Mouse (Mus musculus) midbrain, embryonic 11.5 days (tissue): ENCODE results near the gene Nudcd3. TPM values are rescaled to one million over a fixed set of nuclear protein-coding genes. Genes with fewer than 3 reads are reported as not detected.
A peak's percentile ranks its signal among the peaks of the same experiment; 100 is the strongest.

ENCODE experiments used
- ATAC-seq: fragments of 200-750 bp; cut with Nextera tagmentation; 2 replicates; pipeline ENCODE4 v1.8.0; 2017; ENCODE audit warnings: moderate TSS enrichment, moderate library complexity; ENCODE audit not compliant: low FRiP score
- DNase-seq: peaks from one replicate; pipeline ENCODE4 v3.0.0; 2015; ENCODE audit warnings: low spot score; ENCODE audit errors: missing footprints
- H3K27ac ChIP-seq: fragments of 300-500 bp; sonication (generic); 2 replicates; pipeline ENCODE4 v1.5.1; 2014; ENCODE audit warnings: low read depth, low read length
- H3K27me3 ChIP-seq: fragments of 300-500 bp; sonication (generic); 2 replicates; pipeline ENCODE4 v1.6.1; 2014; ENCODE audit warnings: mild to moderate bottlenecking, low read length, moderate library complexity, mixed read lengths; ENCODE audit not compliant: control insufficient read depth, insufficient read depth
- H3K36me3 ChIP-seq: fragments of 300-500 bp; sonication (generic); 2 replicates; pipeline ENCODE4 v1.6.1; 2014; ENCODE audit warnings: mild to moderate bottlenecking, low read length, moderate library complexity, mixed read lengths; ENCODE audit not compliant: control insufficient read depth, insufficient read depth
- H3K4me1 ChIP-seq: fragments of 300-500 bp; sonication (generic); 2 replicates; pipeline ENCODE4 v1.6.1; 2014; ENCODE audit warnings: low read length; ENCODE audit not compliant: control insufficient read depth, insufficient read depth
- H3K4me2 ChIP-seq: fragments of 300-500 bp; sonication (generic); 2 replicates; pipeline ENCODE4 v1.6.1; 2014; ENCODE audit warnings: mild to moderate bottlenecking, moderate library complexity
- H3K4me3 ChIP-seq: fragments of 300-500 bp; sonication (generic); 2 replicates; pipeline ENCODE4 v1.5.1; 2014; ENCODE audit warnings: low read depth, low read length
- H3K9ac ChIP-seq: fragments of 300-500 bp; sonication (generic); 2 replicates; pipeline ENCODE4 v1.6.1; 2014; ENCODE audit warnings: low read length
- H3K9me3 ChIP-seq: fragments of 300-500 bp; sonication (generic); 2 replicates; pipeline ENCODE4 v1.6.1; 2016; ENCODE audit warnings: low read length; ENCODE audit not compliant: control insufficient read depth
- WGBS: fragments of 180-500 bp; shearing (Covaris S2); extraction: QIAGEN DNeasy Blood & Tissue Kit; methylation state at CpG from one replicate; pipeline ENCODE4 v1.1.7; 2014; 5-methylcytosine and 5-hydroxymethylcytosine counted together
- polyA plus RNA-seq: library from polyadenylated mRNA; unstranded; fragments of >200 nt; fragmentation: Nextera tagmentation; extraction: Ambion mirVana; gene quantifications from 2 replicates; pipeline ENCODE4 v1.2.1, GENCODE M21; 2014

Gene Nudcd3
- polyA plus RNA-seq, 1 experiment from 2014 or later: 46.8 TPM

DNA sequence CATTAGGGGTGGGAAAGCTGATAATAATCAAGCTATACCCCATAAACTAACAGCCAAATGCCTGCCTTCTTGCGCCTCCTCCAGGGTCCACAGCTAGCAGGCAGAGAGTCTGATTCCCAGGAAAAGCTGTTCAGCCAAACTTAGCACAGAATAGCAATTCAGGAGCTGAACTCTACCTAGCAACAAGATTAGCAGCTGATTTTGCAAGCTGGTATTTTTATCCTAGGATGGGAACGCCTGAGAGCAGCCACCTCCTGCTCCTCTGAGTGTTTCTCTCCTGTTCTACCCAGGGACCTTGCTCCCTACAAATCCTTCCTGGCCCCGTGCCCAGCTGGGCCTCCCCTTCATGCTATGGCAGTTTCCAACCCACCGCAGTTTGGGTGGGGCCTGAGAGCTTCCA lies 113.2 kb downstream of the Nudcd3 start:
- H3K4me3 ChIP-seq: no peak overlapping the region
- H3K4me2 ChIP-seq: no peak overlapping the region
- DNase-seq: no peak
- H3K36me3 ChIP-seq: no peaks in the 10 kb centered on the region
- no peaks in the 10 kb centered on the region for H3K4me1 ChIP-seq
- no peak overlapping the region for H3K27ac ChIP-seq
- no peak for ATAC-seq
- H3K27me3 ChIP-seq: no peaks in the 10 kb centered on the region
- no peak overlapping the region for H3K9ac ChIP-seq
- no peaks in the 10 kb centered on the region for H3K9me3 ChIP-seq
- WGBS: 72% methylated on average over 4 of the region's 4 CpGs

DNA sequence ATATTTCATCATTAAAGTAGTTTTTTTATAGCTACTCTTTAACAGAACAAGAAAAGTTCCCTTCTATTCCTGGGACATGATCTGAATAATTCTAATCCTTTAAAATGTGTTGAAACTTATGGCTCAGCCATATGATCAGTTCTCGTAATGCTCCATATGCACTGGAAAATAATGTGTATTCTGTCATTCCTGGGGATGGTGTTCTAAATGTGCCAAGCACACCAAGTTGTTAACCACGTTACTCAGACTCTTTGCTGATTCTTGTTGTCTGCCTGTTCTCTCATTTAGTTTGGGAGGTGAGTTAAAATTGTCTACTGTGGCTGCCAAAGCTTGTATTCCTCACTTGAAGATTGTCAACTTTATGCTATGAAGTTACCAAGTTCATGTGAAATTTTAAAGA lies 121.5 kb downstream of the Nudcd3 start:
- H3K9ac ChIP-seq: no peak overlapping the region
- no peaks in the 10 kb centered on the region for H3K9me3 ChIP-seq
- no peaks in the 10 kb centered on the region for H3K27me3 ChIP-seq
- no peak overlapping the region for H3K4me2 ChIP-seq
- no peaks in the 10 kb centered on the region for H3K4me1 ChIP-seq
- WGBS: 87% methylated on average over 2 of the region's 2 CpGs
- ATAC-seq: no peak
- no peak for DNase-seq
- no peak overlapping the region for H3K27ac ChIP-seq
- H3K36me3 ChIP-seq: no peaks in the 10 kb centered on the region
- no peak overlapping the region for H3K4me3 ChIP-seq

DNA sequence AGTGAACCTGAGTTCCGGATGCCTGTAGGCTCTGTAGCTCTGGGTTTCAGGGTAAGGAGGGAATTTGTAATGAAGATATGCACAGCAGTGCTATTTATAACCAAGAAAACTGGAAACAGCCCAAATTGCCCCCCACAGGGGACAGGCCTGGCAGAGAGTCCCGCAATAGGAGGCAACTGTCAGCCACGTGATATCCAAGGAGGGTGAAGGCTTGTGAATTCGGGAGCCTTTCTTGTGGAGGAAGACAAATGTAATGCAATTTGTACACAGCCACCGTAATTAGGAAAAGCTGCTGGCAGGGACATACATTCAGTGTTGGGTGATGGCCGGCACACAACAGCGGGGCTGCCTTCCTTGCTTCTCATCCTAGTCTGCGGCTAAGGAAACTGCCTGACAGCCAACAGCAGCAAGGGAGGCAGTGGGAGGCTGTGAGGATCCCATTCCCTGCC lies 124.6 kb downstream of the Nudcd3 start:
- H3K9me3 ChIP-seq: no peaks in the 10 kb centered on the region
- no peak overlapping the region for H3K4me2 ChIP-seq
- no peaks in the 10 kb centered on the region for H3K27me3 ChIP-seq
- 74% methylated on average over 8 of the region's 8 CpGs for WGBS
- no peaks in the 10 kb centered on the region for H3K4me1 ChIP-seq
- ATAC-seq (no peak), DNase-seq (no peak)
- H3K4me3 ChIP-seq: no peak overlapping the region
- H3K9ac ChIP-seq: no peak overlapping the region
- no peak overlapping the region for H3K27ac ChIP-seq
- H3K36me3 ChIP-seq: no peaks in the 10 kb centered on the region

DNA sequence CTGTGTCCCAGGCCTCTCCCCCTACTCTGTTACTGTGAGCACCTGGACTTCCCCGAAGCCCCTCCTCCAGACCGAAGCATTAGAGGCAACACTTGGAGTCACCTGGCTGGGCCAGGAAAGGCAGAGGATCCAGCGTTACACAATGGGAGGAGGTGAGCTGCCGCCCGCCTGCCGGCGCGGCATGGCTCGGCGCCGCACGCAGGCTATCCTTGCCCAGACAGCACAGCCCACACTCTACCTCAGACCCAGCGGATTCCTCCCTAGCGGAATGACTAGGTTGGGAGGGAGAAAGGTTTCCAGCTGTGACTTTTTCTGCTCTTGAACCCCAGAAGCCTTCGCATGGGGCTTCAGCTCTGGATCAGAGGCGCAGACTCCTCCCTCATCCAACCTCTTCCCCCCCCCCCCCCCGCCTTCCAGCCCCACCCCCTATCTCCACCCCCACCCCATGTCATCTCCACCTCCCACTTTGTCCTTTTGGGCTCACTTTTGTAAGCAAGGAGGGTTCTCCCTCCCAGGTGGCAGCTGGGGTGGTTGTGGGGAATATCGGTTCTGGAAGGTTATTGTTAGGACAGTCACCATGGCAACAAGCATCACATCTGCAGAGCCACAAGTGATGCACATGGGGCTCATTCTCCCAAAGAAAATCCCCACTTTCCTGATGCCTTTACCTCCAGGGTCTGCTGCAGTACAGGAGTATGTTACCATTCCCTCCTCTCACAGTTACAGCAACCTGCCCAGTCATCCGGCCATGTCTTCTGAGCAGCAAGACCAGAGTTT lies 131.8 kb downstream of the Nudcd3 start:
- WGBS: 8% methylated on average over 18 of the region's 19 CpGs
- H3K4me3 ChIP-seq: no peak overlapping the region
- DNase-seq (peak; percentile 82), ATAC-seq (peak; percentile 27; the same call in 1 of the 2 replicates)
- no peaks in the 10 kb centered on the region for H3K36me3 ChIP-seq
- peaks cover 54% of the 10 kb centered on the region for H3K27me3 ChIP-seq
- peak overlapping the region; percentile 20; the same call in 1 of the 2 replicates for H3K9ac ChIP-seq
- no peak overlapping the region for H3K27ac ChIP-seq
- H3K9me3 ChIP-seq: no peaks in the 10 kb centered on the region
- peaks cover 18% of the 10 kb centered on the region for H3K4me1 ChIP-seq
- H3K4me2 ChIP-seq: peak overlapping the region; percentile 27

DNA sequence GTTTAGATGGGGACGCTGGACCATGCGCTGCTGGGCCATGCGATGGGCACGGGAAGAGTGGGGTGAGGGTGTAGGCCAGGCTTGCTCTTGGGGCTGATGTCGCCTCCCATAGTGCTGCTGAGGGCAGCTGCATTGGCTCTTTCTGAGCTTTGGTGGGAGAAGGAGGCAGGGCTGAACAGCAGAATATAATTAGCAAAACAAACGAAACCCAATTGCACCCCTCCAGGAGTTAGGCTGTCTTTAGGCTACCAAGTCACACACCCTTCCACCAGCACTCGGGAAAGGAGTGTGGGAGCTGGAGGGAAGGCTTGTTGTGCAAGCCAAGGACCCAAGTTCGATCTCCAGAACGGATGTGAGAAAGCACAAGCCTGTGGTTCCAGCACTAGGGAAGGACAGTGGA lies 133.1 kb downstream of the Nudcd3 start:
- no peak overlapping the region for H3K27ac ChIP-seq
- DNase-seq: no peak
- H3K4me1 ChIP-seq: peaks cover 18% of the 10 kb centered on the region
- no peaks in the 10 kb centered on the region for H3K36me3 ChIP-seq
- ATAC-seq: no peak
- no peak overlapping the region for H3K4me3 ChIP-seq
- 31% methylated on average over 9 of the region's 9 CpGs for WGBS
- no peak overlapping the region for H3K9ac ChIP-seq
- no peaks in the 10 kb centered on the region for H3K9me3 ChIP-seq
- no peak overlapping the region for H3K4me2 ChIP-seq
- peaks cover 59% of the 10 kb centered on the region for H3K27me3 ChIP-seq

DNA sequence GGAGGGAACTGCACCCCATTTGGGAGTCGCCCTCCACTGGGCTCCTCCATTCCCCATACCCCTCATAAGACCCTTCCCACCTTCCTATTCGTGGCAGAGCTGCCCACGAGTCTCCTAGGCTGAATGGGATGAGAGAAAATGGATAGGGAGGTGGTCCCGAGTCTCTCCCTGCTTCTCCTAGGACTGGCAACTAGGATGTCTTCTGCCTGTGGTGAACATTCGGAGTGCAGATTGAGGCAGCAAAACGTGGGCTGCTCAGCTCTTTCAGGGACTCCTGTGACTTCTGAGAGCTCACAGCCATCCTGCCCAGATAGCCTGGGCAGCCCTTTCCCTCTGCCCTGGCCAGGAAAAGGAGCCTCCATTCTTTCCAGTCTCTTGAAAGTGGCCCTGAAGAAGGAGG lies 134.0 kb downstream of the Nudcd3 start, which contains the start of gene Camk2b:
Gene Camk2b (minus strand): TSS at position 187 of the 400 bp plus-strand sequence.
- ATAC-seq (no peak), DNase-seq (peak; percentile 88)
- peak within 1 kb of the TSS; percentile 30; the same call in 1 of the 2 replicates for H3K9ac ChIP-seq
- no peaks in the 10 kb centered on the region for H3K9me3 ChIP-seq
- WGBS: 9% methylated on average over 6 of the region's 6 CpGs
- peak within 1 kb of the TSS; percentile 44 for H3K4me3 ChIP-seq
- H3K4me2 ChIP-seq: peak within 1 kb of the TSS; percentile 65
- no peak within 1 kb of the TSS for H3K27ac ChIP-seq
- H3K36me3 ChIP-seq: no peaks in the 10 kb centered on the region
- peaks cover 59% of the 10 kb centered on the region for H3K27me3 ChIP-seq
- peaks cover 18% of the 10 kb centered on the region for H3K4me1 ChIP-seq

DNA sequence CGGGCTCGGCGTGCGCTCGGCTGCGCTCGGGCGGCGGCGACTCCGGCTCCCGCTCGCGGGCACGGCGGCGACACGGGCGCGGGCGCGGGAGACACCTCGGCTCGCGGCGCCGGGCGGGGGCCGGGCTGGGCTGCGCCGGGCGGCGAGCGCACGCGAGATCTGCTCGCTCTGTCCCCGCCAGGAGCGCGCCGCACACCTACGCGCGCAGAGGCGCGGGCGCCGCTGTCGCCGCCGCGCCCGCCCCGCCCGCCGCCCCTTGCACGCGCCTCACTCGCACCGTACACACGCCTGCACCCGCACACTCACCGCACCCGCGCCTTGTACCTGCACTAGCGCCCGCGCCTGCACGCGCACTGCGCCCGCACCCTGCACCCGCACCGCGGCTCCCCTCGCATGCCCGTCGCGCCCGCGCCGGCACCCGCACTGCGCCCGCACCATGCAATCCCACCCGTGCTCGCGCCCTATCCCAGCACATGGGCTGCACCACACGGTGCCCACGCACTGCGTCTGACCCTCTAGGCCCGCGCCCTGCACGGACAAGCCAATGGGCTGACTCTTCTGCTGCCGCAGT lies 134.6 kb downstream of the Nudcd3 start:
- H3K4me3 ChIP-seq: peak overlapping the region; percentile 44
- peaks cover 18% of the 10 kb centered on the region for H3K4me1 ChIP-seq
- ATAC-seq (peak; percentile 70; the same call in 1 of the 2 replicates), DNase-seq (no peak)
- no peak overlapping the region for H3K27ac ChIP-seq
- H3K27me3 ChIP-seq: peaks cover 59% of the 10 kb centered on the region
- 2% methylated on average over 77 of the region's 95 CpGs for WGBS
- no peaks in the 10 kb centered on the region for H3K36me3 ChIP-seq
- H3K9ac ChIP-seq: peak overlapping the region; percentile 30; the same call in 1 of the 2 replicates
- peak overlapping the region; percentile 65 for H3K4me2 ChIP-seq
- no peaks in the 10 kb centered on the region for H3K9me3 ChIP-seq

DNA sequence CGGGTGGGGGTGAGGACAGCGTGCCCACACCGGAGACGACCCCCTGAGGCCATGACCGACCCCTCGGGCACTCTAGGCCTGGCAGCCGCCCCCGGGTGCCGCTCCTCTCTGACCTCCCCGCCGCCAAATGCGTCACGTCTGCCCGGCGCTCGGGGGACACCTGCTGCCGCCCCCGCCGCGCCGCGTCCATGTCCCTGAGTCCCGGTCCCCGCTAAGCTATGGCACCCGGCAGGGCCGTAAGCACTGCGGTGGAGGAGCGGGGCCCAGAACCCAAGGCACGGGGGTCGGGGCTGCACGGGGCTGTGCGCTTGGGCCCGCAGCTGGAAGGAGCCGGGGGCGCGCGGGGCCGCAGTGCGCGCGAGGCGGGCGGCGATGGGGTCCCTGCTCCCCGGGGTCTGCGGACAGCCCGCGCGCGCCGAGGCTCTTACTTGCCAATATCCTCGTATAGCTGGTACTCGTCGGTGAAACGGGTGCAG lies 135.1 kb downstream of the Nudcd3 start:
- H3K36me3 ChIP-seq: no peaks in the 10 kb centered on the region
- H3K4me2 ChIP-seq: peak overlapping the region; percentile 65
- no peaks in the 10 kb centered on the region for H3K9me3 ChIP-seq
- H3K4me3 ChIP-seq: peak overlapping the region; percentile 44
- peaks cover 59% of the 10 kb centered on the region for H3K27me3 ChIP-seq
- peak; percentile 90 for DNase-seq
- 2% methylated on average over 35 of the region's 55 CpGs for WGBS
- peak; percentile 55; the same call in 1 of the 2 replicates for ATAC-seq
- H3K4me1 ChIP-seq: peaks cover 18% of the 10 kb centered on the region
- peak overlapping the region; percentile 30; the same call in 1 of the 2 replicates for H3K9ac ChIP-seq
- H3K27ac ChIP-seq: no peak overlapping the region
